ENCODE assay signal across 8 mouse cellular contexts in genomic region chr16:11175100-11175488, GRCm38 (mm10). TPM values are rescaled to one million over a fixed set of nuclear protein-coding genes. Genes with fewer than 3 reads are reported as not detected.
DNase-seq lines count a peak whose midpoint lies in the region; ATAC-seq and TF ChIP-seq lines count a peak whose summit lies in the region.

No protein-coding gene starts in this region.

- H3K36me3 ChIP-seq in thymus, adult 2 months (ENCODE audit: control insufficient read depth, insufficient read depth, low read length), result no peaks in the 10 kb centered on the region
- peaks cover 3% of the 10 kb centered on the region; the same call in 1 of the 2 replicates for H3K36me3 ChIP-seq in liver, embryonic 12.5 days

- peaks cover 3% of the 10 kb centered on the region; the same call in 1 of the 2 replicates for H3K4me1 ChIP-seq in cerebellum, adult 2 months (ENCODE audit: control insufficient read depth, insufficient read depth, low read length)
- H3K4me1 ChIP-seq in thymus, adult 2 months (replicated peaks; ENCODE audit: control insufficient read depth, insufficient read depth, low read length), result peaks cover 12% of the 10 kb centered on the region
- H3K4me1 ChIP-seq in liver, embryonic 12.5 days, result peaks cover 51% of the 10 kb centered on the region

- TF ChIP-seq POLR2A in cerebellum, adult 2 months (IDR thresholded peaks at IDR 0.05; ENCODE audit: borderline replicate concordance, insufficient read depth, low read length), result no peak
- TF ChIP-seq POLR2A in thymus, adult 2 months (IDR thresholded peaks at IDR 0.05; ENCODE audit: control insufficient read depth, extremely low read depth, insufficient read depth, low read length, poor library complexity), result no peak

- DNase-seq in cerebellum, adult 2 months, result no peak
- peak; percentile 8 for DNase-seq in thymus, adult 2 months
- DNase-seq in thymus, postnatal 14 days, result no peak
- DNase-seq in frontal cortex, postnatal 36 days (ENCODE audit: low spot score in 2 of 2), result no peak
- no peak for DNase-seq in gastrocnemius, postnatal 36 days
- no peak for DNase-seq in layer of hippocampus, postnatal 14 days (ENCODE audit: low spot score in 2 of 2)

- no peaks in the 10 kb centered on the region for H3K9me3 ChIP-seq in liver, embryonic 12.5 days (replicated peaks)

- H3K4me3 ChIP-seq in cerebellum, adult 2 months (replicated peaks; ENCODE audit: insufficient read depth, low read depth, low read length), result peak overlapping the region; percentile 83
- peak overlapping the region; percentile 70 for H3K4me3 ChIP-seq in thymus, adult 2 months (ENCODE audit: control insufficient read depth, insufficient read depth, low read length)
- H3K4me3 ChIP-seq in liver, embryonic 12.5 days, result peak overlapping the region; percentile 87

- peak overlapping the region; percentile 89 for H3K9ac ChIP-seq in liver, embryonic 12.5 days

- H3K4me2 ChIP-seq in liver, embryonic 12.5 days, result peak overlapping the region; percentile 84

- peak overlapping the region; percentile 77; the same call in 1 of the 2 replicates for H3K27ac ChIP-seq in cerebellum, adult 2 months (ENCODE audit: insufficient read depth, low read length)
- H3K27ac ChIP-seq in thymus, adult 2 months (ENCODE audit: control insufficient read depth, insufficient read depth, low read length), result peak overlapping the region; percentile 36
- H3K27ac ChIP-seq in liver, embryonic 12.5 days, result peak overlapping the region; percentile 92

- no peak for ATAC-seq in cerebellum, adult (ENCODE audit: insufficient number of reproducible peaks, low FRiP score, low TSS enrichment)
- ATAC-seq in liver, embryonic 12.5 days, result no peak

- WGBS in cerebellum, adult 2 months, result 3% methylated on average over 9 of the region's 9 CpGs
- under 1% methylated on average over 9 of the region's 9 CpGs for WGBS in thymus, adult 2 months
- WGBS in liver, embryonic 12.5 days (ENCODE audit: insufficient replicate concordance), result 6% methylated on average over 9 of the region's 9 CpGs

- H3K27me3 ChIP-seq in cerebellum, adult 2 months (ENCODE audit: control insufficient read depth, insufficient read depth, low read length), result no peaks in the 10 kb centered on the region
- H3K27me3 ChIP-seq in thymus, adult 2 months (ENCODE audit: control insufficient read depth, insufficient read depth, low read length), result no peaks in the 10 kb centered on the region
- H3K27me3 ChIP-seq in liver, embryonic 12.5 days (replicated peaks), result no peaks in the 10 kb centered on the region

- intact Hi-C loops in gastrocnemius, postnatal 36 days (cut with DNase I), result no loop called here

- TF ChIP-seq CTCF in cerebellum, adult 2 months (IDR thresholded peaks at IDR 0.05; ENCODE audit: borderline replicate concordance, insufficient read depth, low read depth, low read length), result no peak
- TF ChIP-seq CTCF in thymus, adult 2 months (IDR thresholded peaks at IDR 0.05; ENCODE audit: borderline replicate concordance, control insufficient read depth, extremely low read depth, insufficient read depth, low read length, poor library complexity), result no peak

RNA-seq across cellular contexts. Expression of gene Zc3h7a, which starts 1.1 kb away (rescaled TPM):
- polyA plus RNA-seq in cerebellum, adult 2 months (2012; rRNA removed), result 70.8 and 73.6 TPM in 2 replicates
- 114 and 116 TPM in 2 replicates for polyA plus RNA-seq in thymus, adult 2 months (2012; rRNA removed)
- 52.5 and 55.0 TPM in 2 replicates for polyA plus RNA-seq in liver, embryonic 12.5 days (2016; fragmentation: Nextera tagmentation; extraction: Ambion mirVana)
- total RNA-seq in gastrocnemius, postnatal 36 days (2021), result 10 to 100 TPM; 13.8 to 19.0 TPM
- 10 to 100 TPM; 75.6 to 78.0 TPM for total RNA-seq in layer of hippocampus, postnatal 14 days (2021)

RNA-seq across cellular contexts. Expression of gene Rsl1d1, which starts 28.0 kb away (rescaled TPM):
- polyA plus RNA-seq in cerebellum, adult 2 months (2012; rRNA removed), result 44.9 and 45.2 TPM in 2 replicates
- 10.7 and 12.0 TPM in 2 replicates for polyA plus RNA-seq in thymus, adult 2 months (2012; rRNA removed)
- polyA plus RNA-seq in liver, embryonic 12.5 days (2016; fragmentation: Nextera tagmentation; extraction: Ambion mirVana), result 207 TPM in 2 replicates
- 10 to 100 TPM; 40.2 to 50.7 TPM for total RNA-seq in gastrocnemius, postnatal 36 days (2021)
- total RNA-seq in layer of hippocampus, postnatal 14 days (2021), result 10 to 100 TPM; 52.4 to 53.5 TPM

RNA-seq across cellular contexts. Expression of gene Txndc11, which starts 40.6 kb away (rescaled TPM):
- 34.5 and 34.8 TPM in 2 replicates for polyA plus RNA-seq in cerebellum, adult 2 months (2012; rRNA removed)
- polyA plus RNA-seq in thymus, adult 2 months (2012; rRNA removed), result 34.5 and 35.1 TPM in 2 replicates
- polyA plus RNA-seq in liver, embryonic 12.5 days (2016; fragmentation: Nextera tagmentation; extraction: Ambion mirVana), result 24.7 and 25.3 TPM in 2 replicates
- total RNA-seq in gastrocnemius, postnatal 36 days (2021), result 1 to 10 TPM; 7.6 to 8.6 TPM
- total RNA-seq in layer of hippocampus, postnatal 14 days (2021), result 10 to 100 TPM; 31.3 to 37.4 TPM

Comparison
In these comparisons a context has a peak if more than half of its experiments do, and no peak if none do; other contexts are left out.
1. H3K27ac ChIP-seq: peak in every context shown above with its lines; median percentile 92 in liver, embryonic 12.5 days; 77 in cerebellum, adult 2 months; 36 in thymus, adult 2 months.